23 mouse cellular contexts compared by ENCODE assay signal in the genomic region with DNA sequence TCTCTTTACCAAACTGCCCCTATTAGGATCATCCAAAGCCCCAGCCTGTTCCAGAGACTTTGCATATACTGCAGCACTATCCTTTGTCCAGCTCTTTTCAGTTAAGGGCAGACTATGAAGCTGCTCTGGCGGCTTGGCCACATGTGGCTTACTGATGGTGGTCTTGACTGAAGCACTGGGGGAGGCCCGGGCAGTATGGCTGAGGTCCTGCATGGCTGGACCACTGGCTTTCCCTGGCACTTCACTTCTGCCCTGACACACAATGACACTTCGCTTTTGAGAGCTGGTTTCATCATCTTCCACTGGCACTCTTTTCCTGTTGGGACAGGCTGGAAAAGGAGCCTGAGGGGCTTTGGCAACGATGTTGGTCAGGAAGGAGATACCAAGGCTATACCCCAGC. TPM values are rescaled to one million over a fixed set of nuclear protein-coding genes. Genes with fewer than 3 reads are reported as not detected.
DNase-seq lines count a peak whose midpoint lies in the region; ATAC-seq and TF ChIP-seq lines count a peak whose summit lies in the region.
"Had no signal": no experiment of that assay in that cellular context is flagged by ENCODE, and none has a peak within 500 bp of the region (broad histone marks: within the 10 kb centered on the region; RNA-seq: fewer than 3 reads in every experiment).

No protein-coding gene starts in this region.

- H3K4me2 ChIP-seq in liver, embryonic 11.5 days = no peak overlapping the region; the same call in 1 of the 2 replicates
- H3K4me2 ChIP-seq in liver, postnatal 0 days (ENCODE audit: low read depth, low read length) = no peak overlapping the region
- H3K4me2 ChIP-seq in liver, embryonic 13.5 days = peak overlapping the region; percentile 10; the same call in 1 of the 2 replicates
- H3K4me2 ChIP-seq in liver, embryonic 15.5 days = no peak overlapping the region
- H3K4me2 ChIP-seq: embryonic facial prominence, embryonic 12.5 days; embryonic facial prominence, embryonic 15.5 days; heart, embryonic 11.5 days; hindbrain, embryonic 13.5 days had no signal

- H3K4me3 ChIP-seq in liver, embryonic 11.5 days (ENCODE audit: low read depth, low read length) = no peak overlapping the region
- H3K4me3 ChIP-seq in liver, postnatal 0 days (ENCODE audit: low read depth, low read length) = no peak overlapping the region
- H3K4me3 ChIP-seq in liver, embryonic 13.5 days (replicated peaks) = no peak overlapping the region
- no peak overlapping the region for H3K4me3 ChIP-seq in liver, embryonic 15.5 days (replicated peaks)
- H3K4me3 ChIP-seq: embryonic facial prominence, embryonic 12.5 days; embryonic facial prominence, embryonic 15.5 days; gastrocnemius, adult 2 months; hindbrain, embryonic 10.5 days; hindbrain, embryonic 13.5 days had no signal

- no peaks in the 10 kb centered on the region for H3K9me3 ChIP-seq in liver, embryonic 11.5 days (ENCODE audit: control insufficient read depth, low read length)
- H3K9me3 ChIP-seq in liver, postnatal 0 days (ENCODE audit: low read length) = no peaks in the 10 kb centered on the region
- no peaks in the 10 kb centered on the region for H3K9me3 ChIP-seq in liver, embryonic 13.5 days (replicated peaks)
- no peaks in the 10 kb centered on the region for H3K9me3 ChIP-seq in liver, embryonic 15.5 days (replicated peaks)
- H3K9me3 ChIP-seq: embryonic facial prominence, embryonic 12.5 days; embryonic facial prominence, embryonic 15.5 days; hindbrain, embryonic 10.5 days; hindbrain, embryonic 13.5 days had no signal

- H3K9ac ChIP-seq in liver, embryonic 11.5 days (ENCODE audit: low read depth, low read length) = no peak overlapping the region; the same call in 1 of the 2 replicates
- no peak overlapping the region for H3K9ac ChIP-seq in liver, postnatal 0 days (replicated peaks)
- peak overlapping the region; percentile 34; the same call in 1 of the 2 replicates for H3K9ac ChIP-seq in liver, embryonic 13.5 days
- no peak overlapping the region for H3K9ac ChIP-seq in liver, embryonic 15.5 days
- H3K9ac ChIP-seq: embryonic facial prominence, embryonic 12.5 days; embryonic facial prominence, embryonic 15.5 days; forebrain, postnatal 0 days; hindbrain, embryonic 13.5 days had no signal

- peak overlapping the region; percentile 0; the same call in 1 of the 2 replicates for H3K27ac ChIP-seq in liver, embryonic 11.5 days (ENCODE audit: low read depth, low read length)
- no peak overlapping the region for H3K27ac ChIP-seq in liver, postnatal 0 days (ENCODE audit: low read depth)
- H3K27ac ChIP-seq in liver, embryonic 13.5 days = peak overlapping the region; percentile 73
- peak overlapping the region; percentile 81 for H3K27ac ChIP-seq in liver, embryonic 15.5 days (replicated peaks)
- H3K27ac ChIP-seq: embryonic facial prominence, embryonic 12.5 days; embryonic facial prominence, embryonic 15.5 days; gastrocnemius, adult 2 months; hindbrain, embryonic 10.5 days; hindbrain, embryonic 13.5 days had no signal

- no peak for TF ChIP-seq EP300 in liver, postnatal 0 days (IDR thresholded peaks at IDR 0.05; ENCODE audit: low read depth)

- 88% methylated on average over 4 of the region's 4 CpGs for WGBS in liver, embryonic 11.5 days
- WGBS in liver, postnatal 0 days (ENCODE audit: insufficient replicate concordance) = 86% methylated on average over 4 of the region's 4 CpGs
- 78% methylated on average over 4 of the region's 4 CpGs for WGBS in liver, embryonic 13.5 days (ENCODE audit: insufficient replicate concordance)
- WGBS in liver, embryonic 15.5 days (ENCODE audit: insufficient replicate concordance) = 59% methylated on average over 4 of the region's 4 CpGs

- no peak for DNase-seq in liver, embryonic 11.5 days (ENCODE audit: low spot score)
- no peak for DNase-seq in liver, postnatal 0 days
- no peak for DNase-seq in liver, embryonic 13.5 days
- DNase-seq in cerebellum, adult 18-20 months = no peak
- DNase-seq in layer of hippocampus, adult 9-10 months (ENCODE audit: low spot score) = no peak
- DNase-seq: adrenal gland, adult 2 months; adrenal gland, postnatal 14 days; cerebellum, adult 2 months; cerebellum, adult 9-11 months; cerebellum, postnatal 25 days; forebrain, postnatal 0 days; gastrocnemius, adult 2 months; gastrocnemius, postnatal 14 days; heart, adult 18-20 months had no signal

- no peaks in the 10 kb centered on the region for H3K27me3 ChIP-seq in liver, embryonic 11.5 days (replicated peaks; ENCODE audit: control insufficient read depth, insufficient read depth, low read length)
- H3K27me3 ChIP-seq in liver, postnatal 0 days (ENCODE audit: insufficient read depth, low read length) = no peaks in the 10 kb centered on the region
- H3K27me3 ChIP-seq in liver, embryonic 13.5 days = no peaks in the 10 kb centered on the region
- H3K27me3 ChIP-seq in liver, embryonic 15.5 days = no peaks in the 10 kb centered on the region
- H3K27me3 ChIP-seq: embryonic facial prominence, embryonic 12.5 days; embryonic facial prominence, embryonic 15.5 days; hindbrain, embryonic 13.5 days had no signal

- no peak for TF ChIP-seq CTCF in liver, postnatal 0 days (IDR thresholded peaks at IDR 0.05; ENCODE audit: low read depth)

- H3K4me1 ChIP-seq in liver, embryonic 11.5 days (replicated peaks; ENCODE audit: control insufficient read depth, insufficient read depth, low read length) = peaks cover 11% of the 10 kb centered on the region
- peaks cover 10% of the 10 kb centered on the region; the same call in 1 of the 2 replicates for H3K4me1 ChIP-seq in liver, postnatal 0 days (ENCODE audit: insufficient read depth)
- H3K4me1 ChIP-seq in liver, embryonic 13.5 days (replicated peaks) = peaks cover 46% of the 10 kb centered on the region
- peaks cover 46% of the 10 kb centered on the region for H3K4me1 ChIP-seq in liver, embryonic 15.5 days (replicated peaks)
- H3K4me1 ChIP-seq: embryonic facial prominence, embryonic 15.5 days; hindbrain, embryonic 10.5 days; hindbrain, embryonic 13.5 days had no signal

- no peak for ATAC-seq in liver, embryonic 11.5 days (replicated peaks; ENCODE audit: low FRiP score)
- no peak for ATAC-seq in liver, postnatal 0 days
- ATAC-seq in liver, embryonic 13.5 days (ENCODE audit: low read depth) = no peak
- no peak for ATAC-seq in liver, embryonic 15.5 days (ENCODE audit: insufficient read depth)
- ATAC-seq: CD4-positive, CD25-positive, alpha-beta regulatory T cell, adult 4 months; forebrain, embryonic 14.5 days; forebrain, postnatal 0 days; hindbrain, embryonic 16.5 days had no signal

- peaks cover 27% of the 10 kb centered on the region for H3K36me3 ChIP-seq in liver, embryonic 11.5 days (ENCODE audit: control insufficient read depth, insufficient read depth, low read length)
- H3K36me3 ChIP-seq in liver, postnatal 0 days (replicated peaks; ENCODE audit: insufficient read depth, low read length) = peaks cover 57% of the 10 kb centered on the region
- peaks cover 52% of the 10 kb centered on the region for H3K36me3 ChIP-seq in liver, embryonic 13.5 days
- H3K36me3 ChIP-seq in liver, embryonic 15.5 days (replicated peaks) = peaks cover 45% of the 10 kb centered on the region

RNA-seq across cellular contexts. Expression of a gene that starts 10.0 kb away (rescaled TPM):
- 12.1 and 12.5 TPM in 2 replicates for polyA plus RNA-seq in liver, embryonic 11.5 days (2014; fragmentation: Nextera tagmentation; extraction: Ambion mirVana)
- 11.7 and 13.8 TPM in 2 replicates for polyA plus RNA-seq in liver, postnatal 0 days (2015; fragmentation: Nextera tagmentation; extraction: Ambion mirVana)
- 5.0 and 5.6 TPM in 2 replicates for polyA plus RNA-seq in liver, embryonic 13.5 days (2015; fragmentation: Nextera tagmentation; extraction: Ambion mirVana)
- 5.5 and 6.0 TPM in 2 replicates for polyA plus RNA-seq in liver, embryonic 15.5 days (2015; fragmentation: Nextera tagmentation; extraction: Ambion mirVana)

RNA-seq across cellular contexts. Expression of a gene that starts 10.1 kb away (rescaled TPM):
- polyA plus RNA-seq in liver, embryonic 11.5 days (2014; fragmentation: Nextera tagmentation; extraction: Ambion mirVana) = 10.0 and 10.1 TPM in 2 replicates
- 1.8 and 1.9 TPM in 2 replicates for polyA plus RNA-seq in liver, postnatal 0 days (2015; fragmentation: Nextera tagmentation; extraction: Ambion mirVana)
- 3.3 TPM in 2 replicates for polyA plus RNA-seq in liver, embryonic 13.5 days (2015; fragmentation: Nextera tagmentation; extraction: Ambion mirVana)
- polyA plus RNA-seq in liver, embryonic 15.5 days (2015; fragmentation: Nextera tagmentation; extraction: Ambion mirVana) = 3.3 and 3.8 TPM in 2 replicates

RNA-seq across cellular contexts. Expression of a gene that starts 44.7 kb away (rescaled TPM):
- 21.3 and 32.1 TPM in 2 replicates for polyA plus RNA-seq in liver, embryonic 11.5 days (2014; fragmentation: Nextera tagmentation; extraction: Ambion mirVana)
- 9.8 and 11.2 TPM in 2 replicates for polyA plus RNA-seq in liver, postnatal 0 days (2015; fragmentation: Nextera tagmentation; extraction: Ambion mirVana)
- polyA plus RNA-seq in liver, embryonic 13.5 days (2015; fragmentation: Nextera tagmentation; extraction: Ambion mirVana) = 13.9 and 17.0 TPM in 2 replicates
- 9.8 and 11.0 TPM in 2 replicates for polyA plus RNA-seq in liver, embryonic 15.5 days (2015; fragmentation: Nextera tagmentation; extraction: Ambion mirVana)
